Mouse (Mus musculus): Measurements from ENCODE around the gene Npff.

Npff gene

GRCm38 (mm10) chr15:102524892-102525485 lies at the start of gene Npff:
Npff (minus strand) TSS chr15:102524942.
- DNase-seq: peak; percentile 86 to 90

- DNase-seq: no peak
These were observed 47.3 kb upstream of the Npff start for GRCm38 (mm10) chr15:102572081-102572480.

GRCm38 (mm10) chr15:102567849-102568248 lies 43.1 kb upstream of the Npff start:
- no peak for DNase-seq

GRCm38 (mm10) chr15:102563681-102564080 lies 38.9 kb upstream of the Npff start:
- peak in 1 of 2 experiments; percentile 39 for DNase-seq

- no peak for DNase-seq
These were observed 38.3 kb upstream of the Npff start for GRCm38 (mm10) chr15:102563061-102563460.

- no peak for DNase-seq
These were observed 37.7 kb upstream of the Npff start for GRCm38 (mm10) chr15:102562491-102562890.

GRCm38 (mm10) chr15:102557580-102557979 lies 32.8 kb upstream of the Npff start:
- DNase-seq: no peak

GRCm38 (mm10) chr15:102555581-102555980 lies 30.8 kb upstream of the Npff start:
- no peak for DNase-seq

- DNase-seq: no peak
These were observed 27.9 kb upstream of the Npff start for GRCm38 (mm10) chr15:102552599-102552998.

- peak; percentile 85 to 93 for DNase-seq
These were observed 22.7 kb upstream of the Npff start for GRCm38 (mm10) chr15:102547478-102547877.

- DNase-seq: peak; percentile 94 to 99
These were observed 22.1 kb upstream of the Npff start for GRCm38 (mm10) chr15:102546677-102547427.

GRCm38 (mm10) chr15:102546246-102546645 lies 21.5 kb upstream of the Npff start:
- peak in 1 of 2 experiments; percentile 51 for DNase-seq

GRCm38 (mm10) chr15:102544801-102545200 lies 20.1 kb upstream of the Npff start:
- peak; percentile 89 to 97 for DNase-seq

- DNase-seq: no peak
These were observed 9.2 kb upstream of the Npff start for GRCm38 (mm10) chr15:102533926-102534325.

- peak in 1 of 2 experiments; percentile 52 for DNase-seq
These were observed 7.6 kb upstream of the Npff start for GRCm38 (mm10) chr15:102532106-102532900.

- DNase-seq: no peak
These were observed 6.8 kb upstream of the Npff start for GRCm38 (mm10) chr15:102531586-102531985.

GRCm38 (mm10) chr15:102530566-102530965 lies 5.8 kb upstream of the Npff start:
- no peak for DNase-seq

GRCm38 (mm10) chr15:102528396-102528795 lies 3.7 kb upstream of the Npff start:
- DNase-seq: no peak

- DNase-seq: no peak
These were observed 3.2 kb upstream of the Npff start for GRCm38 (mm10) chr15:102527936-102528335.

GRCm38 (mm10) chr15:102526111-102527002 lies 1.6 kb upstream of the Npff start:
- DNase-seq: no peak

- DNase-seq: no peak
These were observed 3.3 kb downstream of the Npff start for GRCm38 (mm10) chr15:102521480-102521879.

- peak in 1 of 2 experiments; percentile 47 for DNase-seq
These were observed 4.3 kb downstream of the Npff start for GRCm38 (mm10) chr15:102520416-102520815.
